Comparison of ENCODE assay signal across 9 mouse cellular contexts in the genomic region with DNA sequence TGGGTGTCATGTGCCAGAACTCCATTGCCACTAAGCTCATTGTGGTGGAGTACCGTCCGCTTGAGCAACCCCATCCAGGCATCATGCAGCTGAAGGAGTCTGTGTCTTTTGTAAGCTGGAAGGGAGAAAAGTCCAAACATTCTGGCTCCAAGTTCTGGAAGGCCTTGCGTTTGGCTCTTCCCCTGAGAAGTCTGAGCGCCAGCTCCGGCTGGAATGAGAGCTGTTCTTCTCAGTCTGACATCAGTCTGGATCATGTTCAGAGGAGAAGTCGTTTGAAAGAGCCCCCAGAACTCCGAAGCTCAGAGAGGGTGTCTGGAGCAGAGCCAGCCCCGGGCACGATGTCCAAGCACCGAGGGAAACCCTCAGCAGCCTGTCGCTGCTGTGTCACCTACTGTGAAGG.
DNase-seq lines count a peak whose midpoint lies in the region; ATAC-seq and TF ChIP-seq lines count a peak whose summit lies in the region.
"Had no signal": no experiment of that assay in that cellular context is flagged by ENCODE, and none has a peak within 500 bp of the region (broad histone marks: within the 10 kb centered on the region; RNA-seq: fewer than 3 reads in every experiment).

No protein-coding gene starts in this region.

- WGBS in hindbrain, postnatal 0 days, result 53% methylated on average over 11 of the region's 11 CpGs
- 77% methylated on average over 11 of the region's 11 CpGs for WGBS in hindbrain, embryonic 14.5 days

- no peak overlapping the region for H3K9ac ChIP-seq in hindbrain, postnatal 0 days (replicated peaks; ENCODE audit: low read length)
- H3K9ac ChIP-seq in hindbrain, embryonic 14.5 days, result no peak overlapping the region
- H3K9ac ChIP-seq: hindbrain, embryonic 12.5 days had no signal

- H3K4me3 ChIP-seq in hindbrain, postnatal 0 days (ENCODE audit: low read length), result no peak overlapping the region
- H3K4me3 ChIP-seq in hindbrain, embryonic 14.5 days (replicated peaks; ENCODE audit: low read length), result no peak overlapping the region
- H3K4me3 ChIP-seq: hindbrain, embryonic 12.5 days had no signal

- DNase-seq in hindbrain, postnatal 0 days (ENCODE audit: low spot score), result peak; percentile 73
- DNase-seq in hindbrain, embryonic 14.5 days (ENCODE audit: low spot score), result no peak
- peak; percentile 22 for DNase-seq in brain, embryonic 18.5 days (ENCODE audit: low read depth, low spot score)
- peak; percentile 27 to 34 for DNase-seq in frontal cortex, postnatal 10 days (ENCODE audit: low spot score in 2 of 2)
- peak; percentile 11 to 33 for DNase-seq in left cerebral cortex, postnatal 25 days (ENCODE audit: low spot score in 2 of 2)
- no peak for DNase-seq in retina, embryonic 14.5 days (ENCODE audit: low spot score)
- DNase-seq in kidney, adult 9 months, result no peak

- no peak overlapping the region for H3K4me2 ChIP-seq in hindbrain, postnatal 0 days (ENCODE audit: low read depth, low read length)
- H3K4me2 ChIP-seq in hindbrain, embryonic 14.5 days (replicated peaks), result no peak overlapping the region
- H3K4me2 ChIP-seq: hindbrain, embryonic 12.5 days had no signal

- no peaks in the 10 kb centered on the region for H3K36me3 ChIP-seq in hindbrain, postnatal 0 days (ENCODE audit: insufficient read depth, low read length)
- H3K36me3 ChIP-seq in hindbrain, embryonic 14.5 days (replicated peaks; ENCODE audit: control insufficient read depth, insufficient read depth), result no peaks in the 10 kb centered on the region
- H3K36me3 ChIP-seq: hindbrain, embryonic 12.5 days had no signal

- no peak for TF ChIP-seq CTCF in hindbrain, postnatal 0 days (IDR thresholded peaks at IDR 0.05; ENCODE audit: low read depth)

- peak overlapping the region; percentile 11; the same call in 1 of the 2 replicates for H3K27ac ChIP-seq in hindbrain, postnatal 0 days
- H3K27ac ChIP-seq in hindbrain, embryonic 14.5 days, result no peak overlapping the region
- H3K27ac ChIP-seq: hindbrain, embryonic 12.5 days had no signal

- no peaks in the 10 kb centered on the region; the same call in 1 of the 2 replicates for H3K4me1 ChIP-seq in hindbrain, postnatal 0 days (ENCODE audit: insufficient read depth, low read length)
- H3K4me1 ChIP-seq in hindbrain, embryonic 14.5 days (replicated peaks; ENCODE audit: control insufficient read depth, insufficient read depth, low read length), result no peaks in the 10 kb centered on the region
- H3K4me1 ChIP-seq: hindbrain, embryonic 12.5 days had no signal

- peak; percentile 87 for ATAC-seq in hindbrain, postnatal 0 days
- no peak; the same call in 1 of the 2 replicates for ATAC-seq in hindbrain, embryonic 14.5 days (ENCODE audit: low FRiP score)
- ATAC-seq in granulocyte monocyte progenitor cell, adult 5-6 weeks (replicated peaks; ENCODE audit: poor library complexity, severe bottlenecking), result no peak

- H3K27me3 ChIP-seq in hindbrain, postnatal 0 days (ENCODE audit: insufficient read depth, low read length), result no peaks in the 10 kb centered on the region
- no peaks in the 10 kb centered on the region for H3K27me3 ChIP-seq in hindbrain, embryonic 14.5 days (ENCODE audit: control insufficient read depth, insufficient read depth, low read length)
- H3K27me3 ChIP-seq: hindbrain, embryonic 12.5 days had no signal

- intact Hi-C loops in left cerebral cortex, postnatal 25 days (cut with DNase I), result no loop called here

- no peaks in the 10 kb centered on the region for H3K9me3 ChIP-seq in hindbrain, postnatal 0 days (ENCODE audit: low read length)
- no peaks in the 10 kb centered on the region for H3K9me3 ChIP-seq in hindbrain, embryonic 14.5 days (ENCODE audit: control insufficient read depth, low read length)
- H3K9me3 ChIP-seq: hindbrain, embryonic 12.5 days had no signal

Comparison
In these comparisons a context has a peak if more than half of its experiments do, and no peak if none do; other contexts are left out.
1. DNase-seq: peak in hindbrain, postnatal 0 days (single experiment), brain, embryonic 18.5 days (single experiment), frontal cortex, postnatal 10 days (2 of 2) and left cerebral cortex, postnatal 25 days (2 of 2); none in hindbrain, embryonic 14.5 days (single experiment), retina, embryonic 14.5 days (single experiment) and kidney, adult 9 months (single experiment).